Mouse (Mus musculus) E14TG2a.4 (cell line): ENCODE data around the gene Ppcs.

Source experiments
- CTCF ChIP-seq: conservative IDR thresholded peaks from 2 replicates; pipeline ENCODE4 v1.5.1; 2014; ENCODE audit warnings: low read length
- NANOG ChIP-seq: IDR thresholded peaks from 2 replicates; pipeline ENCODE4 v1.6.1; 2014; ENCODE audit warnings: borderline replicate concordance, low read length, mixed read lengths
- POU5F1 ChIP-seq: IDR thresholded peaks from 2 replicates; pipeline ENCODE4 v1.6.1; 2014; ENCODE audit warnings: low read length, borderline replicate concordance

GRCm38 (mm10) chr4:119425601-119426000, 3.4 kb upstream of the Ppcs start:
- TF ChIP-seq CTCF (no peak), NANOG (no peak), POU5F1 (no peak)
